Mouse (Mus musculus): ENCODE measurements around the gene Tcp11.

GRCm38 (mm10) chr17:28026111-28026872 is 54.1 kb downstream of the Tcp11 start:
- TF ChIP-seq CTCF (IDR thresholded peaks at IDR 0.05; ENCODE audit: control insufficient read depth, insufficient read depth, insufficient read length), result no peak
- TF ChIP-seq USF1 (IDR thresholded peaks at IDR 0.05; ENCODE audit: low read depth), result no peak
- no peak for TF ChIP-seq MYOG (IDR thresholded peaks at IDR 0.05; ENCODE audit: control insufficient read depth, extremely low read depth, insufficient read length)
- TF ChIP-seq MYOD1 (IDR thresholded peaks at IDR 0.05; ENCODE audit: control insufficient read depth, insufficient read length, low read depth), result no peak
- TF ChIP-seq MAX (IDR thresholded peaks at IDR 0.05), result no peak

All from C2C12 (cell line).